Mouse (Mus musculus): ENCODE results near the gene Wdr18. TPM values are rescaled to one million over a fixed set of nuclear protein-coding genes. Genes with fewer than 3 reads are reported as not detected.

Wdr18 gene
- total and polyA plus RNA-seq, 3 experiments, result 54.2 to 92.1 (median 70.8) TPM

- TF ChIP-seq ZC3H11A (IDR thresholded peaks at IDR 0.05; ENCODE audit: low read depth, low read length) (no peak), GABPA (IDR thresholded peaks at IDR 0.05; ENCODE audit: insufficient replicate concordance, low read depth, low read length) (no peak), JUN (IDR thresholded peaks at IDR 0.05; ENCODE audit: insufficient read depth, low read depth, low read length) (no peak), E2F4 (IDR thresholded peaks at IDR 0.05; ENCODE audit: insufficient replicate concordance, low read depth, low read length) (0 out of 2 replicates have a peak, but pooled peaks have one; percentile 67), SIN3A (IDR thresholded peaks at IDR 0.05; ENCODE audit: low read length) (peak; percentile 73), CHD1 (IDR thresholded peaks at IDR 0.05; ENCODE audit: low read depth, low read length) (no peak), IRF4 (IDR thresholded peaks at IDR 0.05; ENCODE audit: low read depth, low read length) (no peak), ELF1 (IDR thresholded peaks at IDR 0.05; ENCODE audit: low read depth, low read length) (peak; percentile 71)
Observed at GRCm38 (mm10) chr10:79985334-79986231, 25.6 kb downstream of the Wdr18 start (continued).

- Histone ChIP-seq H3K36me3 (replicated peaks in 1 of 2; ENCODE audit: control insufficient read depth in 1 of 2, insufficient read depth in 1 of 2, low read length in 1 of 2) (peaks cover 6 to 21% of the 10 kb centered on the region in 2 experiments), H3K27me3 (replicated peaks) (peaks cover 3% of the 10 kb centered on the region), H3K4me1 (ENCODE audit: control insufficient read depth in 1 of 2, insufficient read depth in 2 of 2) (peaks cover 21 to 58% of the 10 kb centered on the region in 2 experiments), H3K9ac (ENCODE audit: insufficient read depth, low read depth) (peak overlapping the region; percentile 68), H3K4me3 (replicated peaks in 1 of 3; ENCODE audit: low read depth in 2 of 3, low read length in 2 of 3, poor library complexity in 1 of 3) (peak overlapping the region; percentile 50 to 89 (median 68)), H3K9me3 (replicated peaks; ENCODE audit: low read length) (peaks cover 6% of the 10 kb centered on the region), H3K4me2 (ENCODE audit: insufficient read depth, low read depth, poor library complexity, severe bottlenecking) (peak overlapping the region; percentile 81), H3K79me2 (replicated peaks; ENCODE audit: control insufficient read depth, extremely low read depth, insufficient read depth, poor library complexity, severe bottlenecking) (peaks cover 25% of the 10 kb centered on the region), H3K27ac (ENCODE audit: insufficient read depth, low read depth) (peak overlapping the region; percentile 94)
- no peak for DNase-seq (ENCODE audit: extremely low read depth)
- dilution Hi-C loops (cut with MboI; ENCODE audit: extremely low pct_ligation_motif_present, extremely low pct_unique_long_range_greater_than_20kb, low sequenced_read_pairs), result no loop called here
- peak; percentile 24; the same call in 1 of the 2 replicates for TF ChIP-seq EP300 (IDR thresholded peaks at IDR 0.05; ENCODE audit: low read length)
- TF ChIP-seq USF1 (IDR thresholded peaks at IDR 0.05; ENCODE audit: low read depth, low read length), result no peak
- peak; percentile 72; the same call in 1 of the 2 replicates for TF ChIP-seq CHD1 (IDR thresholded peaks at IDR 0.05; ENCODE audit: low read depth, low read length)
- in situ Hi-C loops (cut with MboI; ENCODE audit: low pct_ligation_motif_present, low pct_unique_long_range_greater_than_20kb, low sequenced_read_pairs), result loop anchor here (5.0 kb wide), 2 partner anchors 126 to 156 kb away; partner anchors contain the start of gene Cbarp
Observed at GRCm38 (mm10) chr10:79986232-79986878, 26.4 kb downstream of the Wdr18 start.

GRCm38 (mm10) chr10:79986963-79987362, 27.0 kb downstream of the Wdr18 start:
- peaks cover 9% of the 10 kb centered on the region for H3K9me3 ChIP-seq (replicated peaks; ENCODE audit: low read length)
- H3K27ac ChIP-seq (ENCODE audit: insufficient read depth, low read depth), result 0 out of 2 replicates have a peak overlapping the region, but pooled peaks have one; percentile 26
- dilution Hi-C loops (cut with MboI; ENCODE audit: extremely low pct_ligation_motif_present, extremely low pct_unique_long_range_greater_than_20kb, low sequenced_read_pairs) (no loop called here), in situ Hi-C loops (cut with MboI; ENCODE audit: low pct_ligation_motif_present, low pct_unique_long_range_greater_than_20kb, low sequenced_read_pairs) (loop anchor here (5.0 kb wide), 2 partner anchors 125 to 155 kb away; partner anchors contain the start of gene Cbarp)
- peaks cover 16 to 52% of the 10 kb centered on the region in 2 experiments for H3K4me1 ChIP-seq (ENCODE audit: control insufficient read depth in 1 of 2, insufficient read depth in 2 of 2)
- peak overlapping the region; percentile 81 for H3K4me2 ChIP-seq (ENCODE audit: insufficient read depth, low read depth, poor library complexity, severe bottlenecking)
- H3K27me3 ChIP-seq (replicated peaks), result peaks cover 3% of the 10 kb centered on the region
- H3K36me3 ChIP-seq (replicated peaks in 1 of 2; ENCODE audit: control insufficient read depth in 1 of 2, insufficient read depth in 1 of 2, low read length in 1 of 2), result peaks cover 3 to 20% of the 10 kb centered on the region in 2 experiments
- H3K4me3 ChIP-seq (replicated peaks in 1 of 3; ENCODE audit: low read depth in 2 of 3, low read length in 2 of 3, poor library complexity in 1 of 3), result peak overlapping the region in 2 of 3 experiments; percentile 0 to 89
- H3K9ac ChIP-seq (ENCODE audit: insufficient read depth, low read depth), result peak overlapping the region; percentile 68
- H3K79me2 ChIP-seq (replicated peaks; ENCODE audit: control insufficient read depth, extremely low read depth, insufficient read depth, poor library complexity, severe bottlenecking), result peaks cover 19% of the 10 kb centered on the region
- DNase-seq (ENCODE audit: extremely low read depth), result peak; percentile 89
- TF ChIP-seq SIN3A (IDR thresholded peaks at IDR 0.05; ENCODE audit: low read length) (no peak), ZKSCAN1 (IDR thresholded peaks at IDR 0.05; ENCODE audit: borderline replicate concordance, low read depth, low read length) (no peak), ZMIZ1 (IDR thresholded peaks at IDR 0.05; ENCODE audit: low read depth, low read length) (no peak), RCOR1 (conservative IDR thresholded peaks at IDR 0.05; ENCODE audit: low read depth, low read length) (no peak), CTCF (conservative IDR thresholded peaks at IDR 0.05 in 1 of 2, IDR thresholded peaks at IDR 0.05 in 1 of 2; ENCODE audit: low read depth in 2 of 2, low read length in 2 of 2) (peak; percentile 71 to 91), BHLHE40 (IDR thresholded peaks at IDR 0.05; ENCODE audit: low read depth, low read length) (no peak), MXI1 (IDR thresholded peaks at IDR 0.05; ENCODE audit: low read depth, low read length) (no peak; the same call in 1 of the 2 replicates), PAX5 (IDR thresholded peaks at IDR 0.05; ENCODE audit: low read length) (no peak), MAFK (IDR thresholded peaks at IDR 0.05; ENCODE audit: insufficient replicate concordance, low read length) (no peak), JUN (IDR thresholded peaks at IDR 0.05; ENCODE audit: insufficient read depth, low read depth, low read length) (no peak), MAX (IDR thresholded peaks at IDR 0.05; ENCODE audit: low read length) (no peak), ZNF384 (IDR thresholded peaks at IDR 0.05; ENCODE audit: low read depth, low read length) (peak; percentile 98), ZC3H11A (IDR thresholded peaks at IDR 0.05; ENCODE audit: low read depth, low read length) (no peak), TBP (conservative IDR thresholded peaks at IDR 0.05; ENCODE audit: low read depth, low read length) (no peak), USF1 (IDR thresholded peaks at IDR 0.05; ENCODE audit: low read depth, low read length) (no peak), HCFC1 (IDR thresholded peaks at IDR 0.05; ENCODE audit: low read depth, low read length) (no peak), EP300 (IDR thresholded peaks at IDR 0.05; ENCODE audit: low read length) (peak; percentile 5; the same call in 1 of the 2 replicates), MAZ (IDR thresholded peaks at IDR 0.05; ENCODE audit: low read depth, low read length) (no peak), GABPA (IDR thresholded peaks at IDR 0.05; ENCODE audit: insufficient replicate concordance, low read depth, low read length) (no peak), CHD2 (IDR thresholded peaks at IDR 0.05; ENCODE audit: low read length) (no peak), KAT2A (IDR thresholded peaks at IDR 0.05; ENCODE audit: insufficient replicate concordance, low read length) (no peak)
